ENCODE assay signal across 14 mouse cellular contexts in the genomic region with DNA sequence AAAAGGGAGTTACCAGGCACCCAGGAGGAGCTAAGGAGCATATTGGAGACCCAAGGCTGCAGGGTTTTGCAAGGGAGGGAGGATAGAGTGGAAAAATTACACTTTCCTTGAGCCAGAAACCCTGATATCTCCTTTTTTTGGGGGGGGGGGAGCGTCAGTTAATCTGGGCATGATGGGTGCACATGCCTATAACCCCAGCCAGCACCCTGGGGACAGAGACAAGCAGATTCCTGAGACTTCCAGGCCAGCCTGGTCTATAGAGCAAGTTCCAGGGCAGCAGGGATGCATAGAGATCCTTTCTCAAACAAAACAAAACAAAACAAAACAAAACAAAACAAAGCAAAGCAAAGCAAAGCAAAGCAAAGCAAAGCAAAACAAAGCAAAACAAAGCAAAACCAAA. TPM values are rescaled to one million over a fixed set of nuclear protein-coding genes. Genes with fewer than 3 reads are reported as not detected.
A peak's percentile ranks its signal among the peaks of the same experiment; 100 is the strongest.
DNase-seq lines count a peak whose midpoint lies in the region; ATAC-seq and TF ChIP-seq lines count a peak whose summit lies in the region.
"Had no signal": no experiment of that assay in that cellular context is flagged by ENCODE, and none has a peak within 500 bp of the region (broad histone marks: within the 10 kb centered on the region; RNA-seq: fewer than 3 reads in every experiment).

No protein-coding gene starts in this region.

- no peaks in the 10 kb centered on the region for H3K27me3 ChIP-seq in intestine, postnatal 0 days (replicated peaks; ENCODE audit: control insufficient read depth, insufficient read depth, low read length)
- H3K27me3 ChIP-seq: forebrain, embryonic 12.5 days; midbrain, embryonic 15.5 days had no signal

- no peak for ATAC-seq in intestine, postnatal 0 days
- ATAC-seq: midbrain, embryonic 15.5 days had no signal

- intact Hi-C loops in heart, postnatal 36 days (cut with DNase I), result loop anchor here (1.0 to 2.0 kb wide), 3 partner anchors 31 to 113 kb away; no protein-coding TSS in a partner anchor

- peak; percentile 91 for DNase-seq in heart, adult 11 months
- DNase-seq in heart, postnatal 36 days, result no peak
- DNase-seq in layer of hippocampus, adult 2 months (ENCODE audit: low spot score in 2 of 2), result no peak
- no peak for DNase-seq in layer of hippocampus, adult 8-10 months (ENCODE audit: low spot score in 2 of 2)
- DNase-seq in ovary, postnatal 36 days (ENCODE audit: low spot score), result no peak
- no peak for DNase-seq in cerebellum, postnatal 4 days (ENCODE audit: low spot score in 2 of 2)

- no peaks in the 10 kb centered on the region for H3K9me3 ChIP-seq in intestine, postnatal 0 days (ENCODE audit: control insufficient read depth)
- H3K9me3 ChIP-seq: forebrain, embryonic 12.5 days; G1E; midbrain, embryonic 15.5 days had no signal

- TF ChIP-seq CTCF in layer of hippocampus, adult 2 months (conservative IDR thresholded peaks at IDR 0.05), result no peak
- TF ChIP-seq CTCF in intestine, postnatal 0 days (IDR thresholded peaks at IDR 0.05; ENCODE audit: low read depth), result no peak

- H3K4me3 ChIP-seq in layer of hippocampus, adult 2 months, result no peak overlapping the region
- H3K4me3 ChIP-seq in brown adipose tissue, adult 24 weeks (ENCODE audit: insufficient read depth, low read depth, low read length), result peak overlapping the region; percentile 6
- H3K4me3 ChIP-seq in intestine, postnatal 0 days (ENCODE audit: low read depth, low read length), result no peak overlapping the region
- H3K4me3 ChIP-seq: forebrain, embryonic 12.5 days; midbrain, embryonic 15.5 days had no signal

- 80% methylated on average over 1 of the region's 1 CpGs for WGBS in intestine, postnatal 0 days

- H3K9ac ChIP-seq in intestine, postnatal 0 days (ENCODE audit: low read depth, low read length), result no peak overlapping the region
- H3K9ac ChIP-seq: forebrain, embryonic 12.5 days; midbrain, embryonic 15.5 days had no signal

- H3K27ac ChIP-seq in layer of hippocampus, adult 2 months, result peak overlapping the region; percentile 74
- peak overlapping the region; percentile 70 for H3K27ac ChIP-seq in brown adipose tissue, adult 24 weeks (replicated peaks; ENCODE audit: low read depth, low read length)
- H3K27ac ChIP-seq in intestine, postnatal 0 days (ENCODE audit: low read depth, low read length), result peak overlapping the region; percentile 24; the same call in 1 of the 2 replicates
- H3K27ac ChIP-seq: midbrain, embryonic 15.5 days had no signal

- H3K4me2 ChIP-seq in intestine, postnatal 0 days (replicated peaks; ENCODE audit: low read depth), result no peak overlapping the region; the same call in 1 of the 2 replicates
- H3K4me2 ChIP-seq: forebrain, embryonic 12.5 days; midbrain, embryonic 15.5 days had no signal

- no peaks in the 10 kb centered on the region for H3K36me3 ChIP-seq in intestine, postnatal 0 days (ENCODE audit: control insufficient read depth, insufficient read depth)
- H3K36me3 ChIP-seq: forebrain, embryonic 12.5 days; G1E; midbrain, embryonic 15.5 days had no signal

- peaks cover 33% of the 10 kb centered on the region for H3K4me1 ChIP-seq in brown adipose tissue, adult 24 weeks (ENCODE audit: control insufficient read depth, insufficient read depth, insufficient read length, low read length)
- H3K4me1 ChIP-seq in intestine, postnatal 0 days (replicated peaks; ENCODE audit: control insufficient read depth, insufficient read depth, low read length), result no peaks in the 10 kb centered on the region

RNA-seq across cellular contexts. Expression of a gene that starts 21.1 kb away (rescaled TPM):
- not detected for total RNA-seq in heart, postnatal 36 days (2021)
- total RNA-seq in layer of hippocampus, adult 2 months (2021), result under 1 TPM; 0.74 to 0.91 TPM
- total RNA-seq in layer of hippocampus, adult 8-10 months (2022), result 1 to 10 TPM; 1.4 to 3.1 (median 2.3) TPM
- polyA plus RNA-seq in brown adipose tissue, adult 24 weeks (2012; ENCODE audit: insufficient read depth, insufficient read length, missing spikeins), result not detected in 2 replicates
- not detected in 2 replicates for polyA plus RNA-seq in intestine, postnatal 0 days (2015; fragmentation: Nextera tagmentation; extraction: Ambion mirVana)
- total RNA-seq: common myeloid progenitor, adult 5-6 weeks; G1E; gastrocnemius, postnatal 36 days; neutrophil, adult 5-6 weeks had no signal
- polyA plus RNA-seq: forebrain, embryonic 12.5 days; G1E; midbrain, embryonic 15.5 days had no signal

Comparison
In these comparisons a context has a peak if more than half of its experiments do, and no peak if none do; other contexts are left out.
1. H3K27ac ChIP-seq: peak in every context shown above with its lines; median percentile 74 in layer of hippocampus, adult 2 months; 70 in brown adipose tissue, adult 24 weeks; 24 in intestine, postnatal 0 days.